Comparison of ENCODE assay signal across 8 mouse cellular contexts in genomic region chr14:121348256-121348655, GRCm38 (mm10). TPM values are rescaled to one million over a fixed set of nuclear protein-coding genes. Genes with fewer than 3 reads are reported as not detected.
DNase-seq lines count a peak whose midpoint lies in the region; ATAC-seq lines count a peak whose summit lies in the region.

No protein-coding gene starts in this region.

- 30% methylated on average over 8 of the region's 8 CpGs for WGBS in heart, embryonic 15.5 days

- no peak overlapping the region for H3K9ac ChIP-seq in heart, embryonic 15.5 days

- H3K4me3 ChIP-seq in heart, embryonic 15.5 days: no peak overlapping the region

- no peak overlapping the region for H3K4me2 ChIP-seq in heart, embryonic 15.5 days

- H3K36me3 ChIP-seq in heart, embryonic 15.5 days: no peaks in the 10 kb centered on the region

- DNase-seq in gastrocnemius, adult 18-20 months (ENCODE audit: low spot score): peak; percentile 29
- no peak for DNase-seq in gastrocnemius, adult 8-10 months (ENCODE audit: low spot score in 2 of 2)
- peak; percentile 55 for DNase-seq in adrenal gland, postnatal 25 days
- DNase-seq in kidney, postnatal 4 days: peak; percentile 82 to 90
- DNase-seq in yolk sac, embryonic 10.5 days (ENCODE audit: low spot score): peak; percentile 43
- no peak for DNase-seq in ovary, postnatal 36 days (ENCODE audit: low spot score)

- no peaks in the 10 kb centered on the region for H3K27me3 ChIP-seq in heart, embryonic 15.5 days

- H3K9me3 ChIP-seq in heart, embryonic 15.5 days (replicated peaks): no peaks in the 10 kb centered on the region

- peak overlapping the region; percentile 43; the same call in 1 of the 2 replicates for H3K27ac ChIP-seq in heart, embryonic 15.5 days

- peaks cover 91% of the 10 kb centered on the region for H3K4me1 ChIP-seq in heart, embryonic 15.5 days (replicated peaks)

- ATAC-seq in heart, embryonic 15.5 days (replicated peaks; ENCODE audit: insufficient number of reproducible peaks, insufficient read depth, low FRiP score, low read depth): no peak; the same call in 1 of the 2 replicates
- ATAC-seq in megakaryocyte, adult 5-6 weeks (ENCODE audit: poor library complexity, severe bottlenecking): no peak

RNA-seq across cellular contexts. Expression of gene Stk24, which starts 31.6 kb away (rescaled TPM):
- 10 to 100 TPM; 27.9 to 31.2 TPM for total RNA-seq in gastrocnemius, adult 18-20 months (2021)
- 10 to 100 TPM; 25.2 to 34.5 (median 31.9) TPM for total RNA-seq in gastrocnemius, adult 8-10 months (2022)
- 110 and 127 TPM in 2 replicates for total RNA-seq in adrenal gland, postnatal 25 days (2021)
- polyA plus RNA-seq in heart, embryonic 15.5 days (2015; fragmentation: Nextera tagmentation; extraction: Ambion mirVana): 34.5 and 39.6 TPM in 2 replicates
- total RNA-seq in megakaryocyte, adult 5-6 weeks (2015): 143 and 146 TPM in 2 replicates
- total RNA-seq in megakaryocyte, adult 5-6 weeks (2017): 105 and 124 TPM in 2 replicates

Comparison
In these comparisons a context has a peak if more than half of its experiments do, and no peak if none do; other contexts are left out.
1. DNase-seq: peak in gastrocnemius, adult 18-20 months (single experiment), adrenal gland, postnatal 25 days (single experiment), kidney, postnatal 4 days (2 of 2) and yolk sac, embryonic 10.5 days (single experiment); none in gastrocnemius, adult 8-10 months (0 of 2) and ovary, postnatal 36 days (single experiment).